Mouse (Mus musculus): ENCODE results near the gene Cpn2. TPM values are rescaled to one million over a fixed set of nuclear protein-coding genes. Genes with fewer than 3 reads are reported as not detected.

Gene Cpn2
- polyA plus RNA-seq, 1 experiment, result 0.02 TPM

- Histone ChIP-seq H3K27me3 (ENCODE audit: control insufficient read depth, insufficient read depth, low read length) (no peaks in the 10 kb centered on the region), H3K4me1 (ENCODE audit: control insufficient read depth, insufficient read depth, low read length) (peaks cover 5% of the 10 kb centered on the region; the same call in 1 of the 2 replicates), H3K27ac (ENCODE audit: control insufficient read depth, insufficient read depth, low read depth, low read length) (no peak overlapping the region), H3K4me3 (ENCODE audit: control insufficient read depth, low read depth, low read length) (peak overlapping the region; percentile 74), H3K36me3 (ENCODE audit: control insufficient read depth, insufficient read depth, low read length) (no peaks in the 10 kb centered on the region)
- TF ChIP-seq CTCF (IDR thresholded peaks at IDR 0.05; ENCODE audit: control insufficient read depth, insufficient read depth, insufficient replicate concordance, low read depth, low read length), result peak; percentile 95
- TF ChIP-seq POLR2A (IDR thresholded peaks at IDR 0.05; ENCODE audit: control insufficient read depth, low read depth, low read length), result no peak
These were observed 31.1 kb downstream of the Cpn2 start for GRCm38 (mm10) chr16:30236091-30236699.

- no peak overlapping the region for H3K4me3 ChIP-seq (ENCODE audit: control insufficient read depth, low read depth, low read length)
- no peak overlapping the region for H3K27ac ChIP-seq (ENCODE audit: control insufficient read depth, insufficient read depth, low read depth, low read length)
These were observed 31.7 kb downstream of the Cpn2 start for GRCm38 (mm10) chr16:30235577-30235976.

GRCm38 (mm10) chr16:30234636-30235546 is 32.4 kb downstream of the Cpn2 start:
- peaks cover 5% of the 10 kb centered on the region; the same call in 1 of the 2 replicates for H3K4me1 ChIP-seq (ENCODE audit: control insufficient read depth, insufficient read depth, low read length)

More at GRCm38 (mm10) chr16:30235577-30235976, 31.7 kb downstream of the Cpn2 start:
- Histone ChIP-seq H3K27me3 (ENCODE audit: control insufficient read depth, insufficient read depth, low read length) (no peaks in the 10 kb centered on the region), H3K36me3 (ENCODE audit: control insufficient read depth, insufficient read depth, low read length) (no peaks in the 10 kb centered on the region), H3K4me1 (ENCODE audit: control insufficient read depth, insufficient read depth, low read length) (peaks cover 5% of the 10 kb centered on the region; the same call in 1 of the 2 replicates)
- no peak for TF ChIP-seq CTCF (IDR thresholded peaks at IDR 0.05; ENCODE audit: control insufficient read depth, insufficient read depth, insufficient replicate concordance, low read depth, low read length)
- no peak for TF ChIP-seq POLR2A (IDR thresholded peaks at IDR 0.05; ENCODE audit: control insufficient read depth, low read depth, low read length)

GRCm38 (mm10) chr16:30234077-30234476 is 33.2 kb downstream of the Cpn2 start:
- H3K27ac ChIP-seq (ENCODE audit: control insufficient read depth, insufficient read depth, low read depth, low read length), result no peak overlapping the region
- no peak overlapping the region for H3K4me3 ChIP-seq (ENCODE audit: control insufficient read depth, low read depth, low read length)
- peaks cover 5% of the 10 kb centered on the region; the same call in 1 of the 2 replicates for H3K4me1 ChIP-seq (ENCODE audit: control insufficient read depth, insufficient read depth, low read length)
- TF ChIP-seq POLR2A (IDR thresholded peaks at IDR 0.05; ENCODE audit: control insufficient read depth, low read depth, low read length), result no peak
- no peak for TF ChIP-seq CTCF (IDR thresholded peaks at IDR 0.05; ENCODE audit: control insufficient read depth, insufficient read depth, insufficient replicate concordance, low read depth, low read length)
- no peaks in the 10 kb centered on the region for H3K27me3 ChIP-seq (ENCODE audit: control insufficient read depth, insufficient read depth, low read length)
- H3K36me3 ChIP-seq (ENCODE audit: control insufficient read depth, insufficient read depth, low read length), result no peaks in the 10 kb centered on the region

More at GRCm38 (mm10) chr16:30234636-30235546, 32.4 kb downstream of the Cpn2 start:
- no peaks in the 10 kb centered on the region for H3K27me3 ChIP-seq (ENCODE audit: control insufficient read depth, insufficient read depth, low read length)
- H3K36me3 ChIP-seq (ENCODE audit: control insufficient read depth, insufficient read depth, low read length), result no peaks in the 10 kb centered on the region
- H3K27ac ChIP-seq (ENCODE audit: control insufficient read depth, insufficient read depth, low read depth, low read length), result no peak overlapping the region
- TF ChIP-seq POLR2A (IDR thresholded peaks at IDR 0.05; ENCODE audit: control insufficient read depth, low read depth, low read length) (no peak), CTCF (IDR thresholded peaks at IDR 0.05; ENCODE audit: control insufficient read depth, insufficient read depth, insufficient replicate concordance, low read depth, low read length) (no peak)
- H3K4me3 ChIP-seq (ENCODE audit: control insufficient read depth, low read depth, low read length), result no peak overlapping the region

- TF ChIP-seq CTCF (IDR thresholded peaks at IDR 0.05; ENCODE audit: control insufficient read depth, insufficient read depth, insufficient replicate concordance, low read depth, low read length) (no peak), POLR2A (IDR thresholded peaks at IDR 0.05; ENCODE audit: control insufficient read depth, low read depth, low read length) (no peak)
- H3K4me3 ChIP-seq (ENCODE audit: control insufficient read depth, low read depth, low read length), result no peak overlapping the region
- no peaks in the 10 kb centered on the region for H3K27me3 ChIP-seq (ENCODE audit: control insufficient read depth, insufficient read depth, low read length)
- H3K36me3 ChIP-seq (ENCODE audit: control insufficient read depth, insufficient read depth, low read length), result no peaks in the 10 kb centered on the region
- no peak overlapping the region for H3K27ac ChIP-seq (ENCODE audit: control insufficient read depth, insufficient read depth, low read depth, low read length)
- H3K4me1 ChIP-seq (ENCODE audit: control insufficient read depth, insufficient read depth, low read length), result peaks cover 5% of the 10 kb centered on the region; the same call in 1 of the 2 replicates
These were observed 35.3 kb downstream of the Cpn2 start for GRCm38 (mm10) chr16:30231882-30232604.

GRCm38 (mm10) chr16:30227352-30227751 is 39.9 kb downstream of the Cpn2 start:
- TF ChIP-seq CTCF (IDR thresholded peaks at IDR 0.05; ENCODE audit: control insufficient read depth, insufficient read depth, insufficient replicate concordance, low read depth, low read length), result no peak
- no peak for TF ChIP-seq POLR2A (IDR thresholded peaks at IDR 0.05; ENCODE audit: control insufficient read depth, low read depth, low read length)
- Histone ChIP-seq H3K36me3 (ENCODE audit: control insufficient read depth, insufficient read depth, low read length) (no peaks in the 10 kb centered on the region), H3K4me3 (ENCODE audit: control insufficient read depth, low read depth, low read length) (no peak overlapping the region), H3K27ac (ENCODE audit: control insufficient read depth, insufficient read depth, low read depth, low read length) (no peak overlapping the region), H3K4me1 (ENCODE audit: control insufficient read depth, insufficient read depth, low read length) (0 out of 2 replicates have a peak, but pooled peaks cover 2% of the 10 kb centered on the region), H3K27me3 (ENCODE audit: control insufficient read depth, insufficient read depth, low read length) (no peaks in the 10 kb centered on the region)

Measured in testis, adult 2 months (tissue).